In the genomic region with DNA sequence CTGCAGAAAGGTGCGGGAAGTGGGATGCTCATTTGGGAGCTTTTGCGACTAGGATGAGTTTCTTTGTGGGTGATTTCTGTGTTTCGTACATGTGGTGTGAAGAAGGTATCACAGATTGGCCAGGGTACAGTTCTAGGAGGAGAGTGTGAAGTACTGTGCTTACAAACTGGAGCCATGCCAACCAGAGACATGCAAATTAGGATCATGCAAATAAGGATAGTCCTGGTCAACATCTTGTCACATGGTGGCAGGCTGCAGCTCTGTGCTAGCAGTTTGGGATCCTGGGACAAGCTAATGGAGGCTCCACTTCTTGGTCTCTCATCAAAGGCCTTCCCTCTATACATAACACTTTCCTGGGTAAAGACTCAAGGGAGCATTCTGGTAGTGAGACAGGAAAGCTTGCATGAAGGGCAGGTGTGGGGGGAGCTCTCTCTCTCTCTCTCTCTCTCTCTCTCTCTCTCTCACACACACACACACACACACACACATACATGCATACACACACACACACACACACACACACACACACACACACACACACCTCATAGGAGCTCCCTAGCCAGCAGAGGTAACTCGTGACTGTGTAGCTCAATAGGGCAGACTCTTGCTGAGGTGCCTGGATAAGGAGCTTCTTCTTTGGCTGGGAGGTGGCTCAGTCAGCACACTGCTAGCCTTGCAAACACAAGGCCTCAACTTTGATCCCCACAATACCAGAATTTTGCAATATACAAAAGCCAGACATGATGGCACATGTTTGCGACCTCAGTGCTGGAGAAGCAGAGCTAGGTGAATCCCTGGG, we compare ENCODE assay signal across 10 mouse cellular contexts.
DNase-seq lines count a peak whose midpoint lies in the region; ATAC-seq and TF ChIP-seq lines count a peak whose summit lies in the region.
"Had no signal": no experiment of that assay in that cellular context is flagged by ENCODE, and none has a peak within 500 bp of the region (broad histone marks: within the 10 kb centered on the region; RNA-seq: fewer than 3 reads in every experiment).

No protein-coding gene starts in this region.

- no peak overlapping the region for H3K27ac ChIP-seq in hindbrain, embryonic 13.5 days
- H3K27ac ChIP-seq in hindbrain, embryonic 16.5 days (ENCODE audit: low read depth, low read length) = no peak overlapping the region
- H3K27ac ChIP-seq in lung, postnatal 0 days (ENCODE audit: low read length) = no peak overlapping the region
- H3K27ac ChIP-seq in forebrain, embryonic 15.5 days (replicated peaks) = no peak overlapping the region
- no peak overlapping the region for H3K27ac ChIP-seq in midbrain, postnatal 0 days (ENCODE audit: low read depth, low read length)
- H3K27ac ChIP-seq: stomach, embryonic 15.5 days had no signal

- no peaks in the 10 kb centered on the region for H3K27me3 ChIP-seq in hindbrain, embryonic 13.5 days
- H3K27me3 ChIP-seq in hindbrain, embryonic 16.5 days (replicated peaks; ENCODE audit: control insufficient read depth, insufficient read depth, low read length) = no peaks in the 10 kb centered on the region
- H3K27me3 ChIP-seq in lung, postnatal 0 days (replicated peaks; ENCODE audit: insufficient read depth, low read length) = no peaks in the 10 kb centered on the region
- no peaks in the 10 kb centered on the region for H3K27me3 ChIP-seq in forebrain, embryonic 15.5 days
- no peaks in the 10 kb centered on the region for H3K27me3 ChIP-seq in midbrain, postnatal 0 days (ENCODE audit: insufficient read depth, low read length)
- H3K27me3 ChIP-seq: lung, embryonic 15.5 days; stomach, embryonic 15.5 days had no signal

- H3K36me3 ChIP-seq in hindbrain, embryonic 13.5 days = no peaks in the 10 kb centered on the region
- H3K36me3 ChIP-seq in hindbrain, embryonic 16.5 days (ENCODE audit: control insufficient read depth, insufficient read depth, low read length) = no peaks in the 10 kb centered on the region
- H3K36me3 ChIP-seq in lung, postnatal 0 days (ENCODE audit: insufficient read depth, low read length) = no peaks in the 10 kb centered on the region
- H3K36me3 ChIP-seq in forebrain, embryonic 15.5 days = no peaks in the 10 kb centered on the region
- H3K36me3 ChIP-seq in midbrain, postnatal 0 days (ENCODE audit: insufficient read depth, low read length) = no peaks in the 10 kb centered on the region
- H3K36me3 ChIP-seq: lung, embryonic 15.5 days; stomach, embryonic 15.5 days had no signal

- DNase-seq in lung, postnatal 0 days (ENCODE audit: low spot score) = peak; percentile 44
- no peak for DNase-seq in lung, postnatal 36 days
- peak; percentile 42 for DNase-seq in midbrain, postnatal 0 days (ENCODE audit: low spot score)
- no peak for DNase-seq in thymus, postnatal 25 days
- DNase-seq: gastrocnemius, postnatal 36 days had no signal

- H3K9me3 ChIP-seq in hindbrain, embryonic 13.5 days = no peaks in the 10 kb centered on the region
- no peaks in the 10 kb centered on the region for H3K9me3 ChIP-seq in hindbrain, embryonic 16.5 days (ENCODE audit: control insufficient read depth, low read length)
- H3K9me3 ChIP-seq in lung, postnatal 0 days (ENCODE audit: low read length) = no peaks in the 10 kb centered on the region
- no peaks in the 10 kb centered on the region for H3K9me3 ChIP-seq in forebrain, embryonic 15.5 days
- H3K9me3 ChIP-seq in midbrain, postnatal 0 days (ENCODE audit: low read length) = no peaks in the 10 kb centered on the region
- H3K9me3 ChIP-seq: lung, embryonic 15.5 days; stomach, embryonic 15.5 days had no signal

- H3K4me2 ChIP-seq in hindbrain, embryonic 13.5 days = no peak overlapping the region
- no peak overlapping the region for H3K4me2 ChIP-seq in hindbrain, embryonic 16.5 days (ENCODE audit: low read length)
- no peak overlapping the region for H3K4me2 ChIP-seq in lung, postnatal 0 days (replicated peaks; ENCODE audit: low read depth, low read length)
- no peak overlapping the region for H3K4me2 ChIP-seq in forebrain, embryonic 15.5 days (replicated peaks)
- no peak overlapping the region for H3K4me2 ChIP-seq in midbrain, postnatal 0 days (ENCODE audit: low read depth, low read length, poor library complexity, severe bottlenecking)
- H3K4me2 ChIP-seq: lung, embryonic 15.5 days; stomach, embryonic 15.5 days had no signal

- no peak overlapping the region for H3K4me3 ChIP-seq in hindbrain, embryonic 13.5 days
- H3K4me3 ChIP-seq in hindbrain, embryonic 16.5 days (ENCODE audit: low read length) = no peak overlapping the region
- H3K4me3 ChIP-seq in lung, postnatal 0 days (ENCODE audit: low read depth, low read length) = no peak overlapping the region
- H3K4me3 ChIP-seq in forebrain, embryonic 15.5 days = no peak overlapping the region
- H3K4me3 ChIP-seq in midbrain, postnatal 0 days (ENCODE audit: low read depth, low read length) = no peak overlapping the region
- H3K4me3 ChIP-seq: lung, embryonic 15.5 days; stomach, embryonic 15.5 days had no signal

- 0 out of 2 replicates have a peak, but pooled peaks have one; percentile 21 for ATAC-seq in hindbrain, embryonic 13.5 days (ENCODE audit: low FRiP score)
- no peak; the same call in 1 of the 2 replicates for ATAC-seq in hindbrain, embryonic 16.5 days
- peak; percentile 39; the same call in 1 of the 2 replicates for ATAC-seq in lung, postnatal 0 days
- peak; percentile 67; the same call in 1 of the 2 replicates for ATAC-seq in forebrain, embryonic 15.5 days (replicated peaks)
- no peak for ATAC-seq in midbrain, postnatal 0 days (ENCODE audit: low FRiP score)

- no peak overlapping the region for H3K9ac ChIP-seq in hindbrain, embryonic 13.5 days
- H3K9ac ChIP-seq in hindbrain, embryonic 16.5 days (ENCODE audit: low read depth, low read length) = no peak overlapping the region
- H3K9ac ChIP-seq in lung, postnatal 0 days (replicated peaks; ENCODE audit: low read depth) = no peak overlapping the region
- H3K9ac ChIP-seq in forebrain, embryonic 15.5 days (replicated peaks) = no peak overlapping the region
- no peak overlapping the region for H3K9ac ChIP-seq in midbrain, postnatal 0 days (replicated peaks; ENCODE audit: low read length, poor library complexity, severe bottlenecking)
- H3K9ac ChIP-seq: lung, embryonic 15.5 days; stomach, embryonic 15.5 days had no signal

- TF ChIP-seq EP300 in lung, postnatal 0 days (IDR thresholded peaks at IDR 0.05) = no peak

- no peak for TF ChIP-seq CTCF in lung, postnatal 0 days (IDR thresholded peaks at IDR 0.05)
- TF ChIP-seq CTCF in midbrain, postnatal 0 days (IDR thresholded peaks at IDR 0.05) = no peak

- peaks cover 13% of the 10 kb centered on the region; the same call in 1 of the 2 replicates for H3K4me1 ChIP-seq in hindbrain, embryonic 13.5 days (replicated peaks)
- H3K4me1 ChIP-seq in hindbrain, embryonic 16.5 days (ENCODE audit: control insufficient read depth, insufficient read depth, low read depth, low read length) = no peaks in the 10 kb centered on the region
- H3K4me1 ChIP-seq in lung, postnatal 0 days (ENCODE audit: insufficient read depth, low read depth, low read length) = peaks cover 5% of the 10 kb centered on the region; the same call in 1 of the 2 replicates
- H3K4me1 ChIP-seq in forebrain, embryonic 15.5 days = peaks cover 8% of the 10 kb centered on the region
- H3K4me1 ChIP-seq in midbrain, postnatal 0 days (ENCODE audit: insufficient read depth, low read length) = no peaks in the 10 kb centered on the region
- H3K4me1 ChIP-seq: stomach, embryonic 15.5 days had no signal

- WGBS in hindbrain, embryonic 13.5 days = 79% methylated on average over 5 of the region's 5 CpGs
- 72% methylated on average over 5 of the region's 5 CpGs for WGBS in hindbrain, embryonic 16.5 days
- WGBS in lung, postnatal 0 days = 76% methylated on average over 5 of the region's 5 CpGs
- 61% methylated on average over 5 of the region's 5 CpGs for WGBS in forebrain, embryonic 15.5 days
- WGBS in midbrain, postnatal 0 days = 74% methylated on average over 5 of the region's 5 CpGs

Comparison
In these comparisons a context has a peak if more than half of its experiments do, and no peak if none do; other contexts are left out.
1. ATAC-seq: peak in hindbrain, embryonic 13.5 days (single experiment), lung, postnatal 0 days (single experiment) and forebrain, embryonic 15.5 days (single experiment); none in hindbrain, embryonic 16.5 days (single experiment) and midbrain, postnatal 0 days (single experiment).
2. DNase-seq: peak in lung, postnatal 0 days (single experiment) and midbrain, postnatal 0 days (single experiment); none in lung, postnatal 36 days (single experiment) and thymus, postnatal 25 days (single experiment).